In the genomic region with DNA sequence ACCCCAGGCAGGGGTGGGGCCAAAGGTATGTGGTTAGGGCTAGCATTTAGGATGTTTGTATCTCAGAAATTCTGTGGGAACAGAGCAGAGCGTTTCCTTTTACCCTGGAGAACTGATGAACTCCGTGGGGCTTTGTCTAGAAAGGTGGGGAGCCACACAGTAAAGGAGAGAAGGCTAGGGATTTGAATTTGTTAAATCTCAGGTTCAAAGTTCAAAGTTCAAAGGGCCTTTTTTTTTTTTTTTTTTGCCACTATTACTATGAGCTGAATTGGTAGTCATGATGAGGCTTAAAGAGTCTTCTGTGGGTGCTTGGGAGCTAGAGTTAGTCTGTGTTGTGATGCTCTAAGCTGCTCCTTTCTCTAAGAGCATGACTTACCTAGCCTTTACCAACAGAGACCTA, we compare ENCODE assay signal across 18 mouse cellular contexts.
"Had no signal": no experiment of that assay in that cellular context is flagged by ENCODE, and none has a peak within 500 bp of the region (broad histone marks: within the 10 kb centered on the region; RNA-seq: fewer than 3 reads in every experiment).

No protein-coding gene starts in this region.

- H3K27me3 ChIP-seq: midbrain, embryonic 13.5 days; neural tube, embryonic 13.5 days; neural tube, embryonic 15.5 days had no signal

- H3K9ac ChIP-seq: lung, embryonic 14.5 days; midbrain, embryonic 13.5 days; neural tube, embryonic 13.5 days; neural tube, embryonic 15.5 days had no signal

- H3K27ac ChIP-seq: midbrain, embryonic 10.5 days; midbrain, embryonic 13.5 days; neural tube, embryonic 13.5 days; neural tube, embryonic 15.5 days had no signal

- H3K4me2 ChIP-seq: lung, embryonic 14.5 days; midbrain, embryonic 13.5 days; neural tube, embryonic 13.5 days; neural tube, embryonic 15.5 days had no signal

- H3K9me3 ChIP-seq: midbrain, embryonic 10.5 days; midbrain, embryonic 13.5 days; neural tube, embryonic 13.5 days; neural tube, embryonic 15.5 days had no signal

- H3K4me3 ChIP-seq: midbrain, embryonic 10.5 days; midbrain, embryonic 13.5 days; myocyte; neural tube, embryonic 13.5 days; neural tube, embryonic 15.5 days had no signal

- DNase-seq: lung, adult 18-20 months; lung, embryonic 14.5 days; lung, postnatal 10 days; lung, postnatal 4 days; retina, postnatal 1 day; right cerebral cortex, adult 18-20 months; right cerebral cortex, postnatal 25 days; right cerebral cortex, postnatal 4 days; spleen, adult 18-20 months; thymus, adult 18-20 months; thymus, postnatal 14 days; thymus, postnatal 36 days had no signal

- ATAC-seq: midbrain, embryonic 13.5 days; midbrain, embryonic 16.5 days had no signal
